Mouse (Mus musculus) CD4-positive naive resting alpha-beta T cell, adult 76 days (primary cell): ENCODE results near the gene Fhod1. TPM values are rescaled to one million over a fixed set of nuclear protein-coding genes. Genes with fewer than 3 reads are reported as not detected.

ENCODE experiments used
- total RNA-seq: library from RNA; stranded (reverse); gene quantifications from one replicate; pipeline ENCODE4 v1.2.4, GENCODE M21; 2023

The Fhod1 gene
- total RNA-seq = 17.7 TPM

GRCm38 (mm10) chr8:105347428-105348221 lies at the start of gene Fhod1:
Gene Fhod1, minus strand, starts transcription at chr8:105347953.

GRCm38 (mm10) chr8:105373032-105373431 lies 25.3 kb upstream of the Fhod1 start, which contains the start of gene Plekhg4:
Gene Plekhg4, plus strand, starts transcription at chr8:105373274.

GRCm38 (mm10) chr8:105348450-105349095 lies 820 bp upstream of the Fhod1 start, which contains the start of gene Slc9a5:
Gene Slc9a5, plus strand, starts transcription at chr8:105348843.

GRCm38 (mm10) chr8:105326141-105326672 lies 21.5 kb downstream of the Fhod1 start, which contains the start of the genes Lrrc29 and Tmem208:
Gene Lrrc29, minus strand, starts transcription at chr8:105326278.
Gene Tmem208, plus strand, starts transcription at chr8:105326354.

GRCm38 (mm10) chr8:105305211-105306145 lies 42.3 kb downstream of the Fhod1 start, which contains the start of gene Elmo3:
Gene Elmo3, plus strand, starts transcription at chr8:105305601.

GRCm38 (mm10) chr8:105297511-105298192 lies 50.1 kb downstream of the Fhod1 start, which contains the start of gene E2f4:
Gene E2f4, plus strand, starts transcription at chr8:105297663.

GRCm38 (mm10) chr8:105295895-105296573 lies 51.7 kb downstream of the Fhod1 start, which contains the start of gene Exoc3l:
Gene Exoc3l, minus strand, starts transcription at chr8:105296101.

GRCm38 (mm10) chr8:105289805-105290460 lies 57.8 kb downstream of the Fhod1 start, which contains the start of gene 4931428F04Rik:
Gene 4931428F04Rik, minus strand, starts transcription at chr8:105289864.

Other genes starting within 250 kb of the Fhod1 start
- gene Ces4a, start 216.2 kb downstream of the Fhod1 start, total RNA-seq = not detected
- gene Cbfb, start 177.3 kb downstream of the Fhod1 start, total RNA-seq = 96.8 TPM
- gene D230025D16Rik, start 122.8 kb downstream of the Fhod1 start, total RNA-seq = 23.3 TPM
- 2.3 TPM for gene B3gnt9, start 92.8 kb downstream of the Fhod1 start, total RNA-seq
- gene Tradd, start 83.3 kb downstream of the Fhod1 start, total RNA-seq = 22.7 TPM
- gene Fbxl8, start 83.3 kb downstream of the Fhod1 start, total RNA-seq = 10.0 TPM
- 0.94 TPM for gene Hsf4, start 78.2 kb downstream of the Fhod1 start, total RNA-seq
- gene Nol3, start 71.8 kb downstream of the Fhod1 start, total RNA-seq = not detected
- 5.0 TPM for gene 4931428F04Rik, start 58.1 kb downstream of the Fhod1 start, total RNA-seq
- 0.67 TPM for gene Exoc3l, start 51.9 kb downstream of the Fhod1 start, total RNA-seq
- 90.3 TPM for gene E2f4, start 50.3 kb downstream of the Fhod1 start, total RNA-seq
- gene Elmo3, start 42.4 kb downstream of the Fhod1 start, total RNA-seq = 4.6 TPM
- 5.3 TPM for gene Lrrc29, start 21.7 kb downstream of the Fhod1 start, total RNA-seq
- gene Tmem208, start 21.6 kb downstream of the Fhod1 start, total RNA-seq = 25.6 TPM
- 0.82 TPM for gene Slc9a5, start 890 bp upstream of the Fhod1 start, total RNA-seq
- gene Plekhg4, start 25.3 kb upstream of the Fhod1 start, total RNA-seq = not detected
- not detected for gene Kctd19, start 65.5 kb upstream of the Fhod1 start, total RNA-seq
- not detected for gene Lrrc36, start 65.6 kb upstream of the Fhod1 start, total RNA-seq
- 0.82 TPM for gene Tppp3, start 123.6 kb upstream of the Fhod1 start, total RNA-seq
- 4.3 TPM for gene Zdhhc1, start 148.9 kb upstream of the Fhod1 start, total RNA-seq
- gene Hsd11b2, start 170.8 kb upstream of the Fhod1 start, total RNA-seq = not detected
- 82.3 TPM for gene Atp6v0d1, start 218.1 kb upstream of the Fhod1 start, total RNA-seq